Mouse (Mus musculus) MEL (cell line): ENCODE data around the gene Mlc1. TPM values are rescaled to one million over a fixed set of nuclear protein-coding genes. Genes with fewer than 3 reads are reported as not detected.

ENCODE experiments used
- DNase-seq: peaks from one replicate; pipeline ENCODE4 v3.0.0; 2011; ENCODE audit warnings: low read depth, low spot score
- H3K27ac ChIP-seq: 2 replicates; pipeline ENCODE4 v1.5.1; 2012; ENCODE audit warnings: low read depth, mild to moderate bottlenecking, control low read depth, low read length, moderate library complexity; ENCODE audit not compliant: control insufficient read depth
- H3K27me3 ChIP-seq, 2 experiments: fragments of 150-350 bp in 1 of 2; sonication (generic) in 1 of 2; 2 replicates each; pipeline ENCODE4 v1.6.1; 2012; ENCODE audit warnings: low read length in 2 of 2, mild to moderate bottlenecking in 2 of 2, improper control_type of control experiment in 1 of 2, moderate library complexity in 1 of 2; ENCODE audit not compliant: insufficient read depth in 2 of 2, control insufficient read depth in 1 of 2
- H3K36me3 ChIP-seq, 2 experiments: 2 replicates each; pipeline ENCODE4 v1.6.1; 2012 to 2014; ENCODE audit warnings: low read length in 2 of 2, improper control_type of control experiment in 1 of 2, inconsistent platforms in 1 of 2, mild to moderate bottlenecking in 1 of 2; ENCODE audit not compliant: insufficient read depth in 2 of 2, control insufficient read depth in 1 of 2
- H3K4me1 ChIP-seq, 2 experiments: fragments of 150-350 bp in 1 of 2; sonication (generic) in 1 of 2; 2 replicates each; pipeline ENCODE4 v1.6.1; 2012; ENCODE audit warnings: low read length in 2 of 2, improper control_type of control experiment in 1 of 2, mild to moderate bottlenecking in 1 of 2; ENCODE audit not compliant: insufficient read depth in 2 of 2, control insufficient read depth in 1 of 2
- H3K4me3 ChIP-seq, 2 experiments: fragments of 150-350 bp in 1 of 2; sonication (generic) in 1 of 2; 2 replicates each; pipeline ENCODE4 v1.5.1; 2012; ENCODE audit warnings: low read depth in 2 of 2, low read length in 2 of 2, mild to moderate bottlenecking in 2 of 2, moderate library complexity in 2 of 2, control low read depth in 1 of 2, improper control_type of control experiment in 1 of 2; ENCODE audit not compliant: control insufficient read depth in 1 of 2, insufficient read depth in 1 of 2
- H3K79me2 ChIP-seq: 2 replicates; pipeline ENCODE4 v1.6.1; 2012; ENCODE audit warnings: mild to moderate bottlenecking, low read length, moderate library complexity; ENCODE audit not compliant: control insufficient read depth, poor library complexity, insufficient read depth
- H3K9ac ChIP-seq: 2 replicates; pipeline ENCODE4 v1.6.1; 2012; ENCODE audit warnings: low read depth, mild to moderate bottlenecking, control low read depth, low read length, moderate library complexity; ENCODE audit not compliant: control insufficient read depth, poor library complexity, severe bottlenecking
- H3K9me3 ChIP-seq: fragments of 150-350 bp; sonication (generic); replicated peaks from 2 replicates; pipeline ENCODE4 v1.6.1; 2012; ENCODE audit warnings: mild to moderate bottlenecking, low read length, improper control_type of control experiment, moderate library complexity; ENCODE audit not compliant: insufficient read depth
- CTCF ChIP-seq, 3 experiments: IDR thresholded peaks in 2 of 3; conservative IDR thresholded peaks in 1 of 3; 2 replicates each; pipeline ENCODE4 v1.5.1; 2011 to 2012; ENCODE audit warnings: low read length in 3 of 3, low read depth in 2 of 3, mild to moderate bottlenecking in 2 of 3, improper control_type of control experiment in 1 of 3, inconsistent platforms in 1 of 3, mixed read lengths in 1 of 3, moderate library complexity in 1 of 3; ENCODE audit not compliant: control insufficient read depth in 1 of 3, insufficient read depth in 1 of 3, poor library complexity in 1 of 3, severe bottlenecking in 1 of 3
- E2F4 ChIP-seq: IDR thresholded peaks from 2 replicates; pipeline ENCODE4 v1.6.1; 2011; ENCODE audit warnings: low read depth, low read length, improper control_type of control experiment, borderline replicate concordance
- ELF1 ChIP-seq: IDR thresholded peaks from 2 replicates; pipeline ENCODE4 v1.6.1; 2014; ENCODE audit warnings: low read depth, mild to moderate bottlenecking, inconsistent platforms, low read length, improper control_type of control experiment, moderate library complexity
- EP300 ChIP-seq, 2 experiments: IDR thresholded peaks; 2 replicates each; pipeline ENCODE4 v1.6.1; 2011; ENCODE audit warnings: improper control_type of control experiment in 2 of 2, low read length in 2 of 2, low read depth in 1 of 2, mild to moderate bottlenecking in 1 of 2
- HCFC1 ChIP-seq: IDR thresholded peaks from 2 replicates; pipeline ENCODE4 v1.6.1; 2012; ENCODE audit warnings: low read depth, mild to moderate bottlenecking, inconsistent platforms, low read length, improper control_type of control experiment, moderate library complexity
- JUND ChIP-seq: IDR thresholded peaks from 2 replicates; pipeline ENCODE4 v1.6.1; 2011; ENCODE audit warnings: low read depth, mild to moderate bottlenecking, improper control_type of control experiment, low read length
- MAX ChIP-seq: IDR thresholded peaks from 2 replicates; pipeline ENCODE4 v1.6.1; 2011; ENCODE audit warnings: low read length, improper control_type of control experiment
- MAZ ChIP-seq: IDR thresholded peaks from 2 replicates; pipeline ENCODE4 v1.6.1; 2012; ENCODE audit warnings: low read depth, mild to moderate bottlenecking, inconsistent platforms, low read length, improper control_type of control experiment
- MEF2A ChIP-seq: IDR thresholded peaks from 2 replicates; pipeline ENCODE4 v1.6.1; 2014; ENCODE audit warnings: low read depth, mild to moderate bottlenecking, inconsistent platforms, low read length, improper control_type of control experiment; ENCODE audit not compliant: poor library complexity, insufficient replicate concordance, severe bottlenecking; ENCODE audit errors: extremely low read depth
- POLR2A ChIP-seq, 2 experiments: IDR thresholded peaks; 2 replicates each; pipeline ENCODE4 v1.6.1; 2011 to 2012; ENCODE audit warnings: low read length in 2 of 2, mild to moderate bottlenecking in 2 of 2, control low read depth in 1 of 2, improper control_type of control experiment in 1 of 2, low read depth in 1 of 2, moderate library complexity in 1 of 2; ENCODE audit not compliant: control insufficient read depth in 1 of 2, insufficient read depth in 1 of 2, poor library complexity in 1 of 2
- POLR2AphosphoS2 ChIP-seq: IDR thresholded peaks from 2 replicates; pipeline ENCODE4 v1.6.1; 2011; ENCODE audit warnings: low read length, improper control_type of control experiment
- POLR2AphosphoS5 ChIP-seq: IDR thresholded peaks from 2 replicates; pipeline ENCODE4 v1.6.1; 2012; ENCODE audit warnings: low read depth, borderline replicate concordance, mild to moderate bottlenecking, inconsistent platforms, low read length, moderate library complexity, mixed read lengths
- SMC3 ChIP-seq: IDR thresholded peaks from 2 replicates; pipeline ENCODE4 v1.6.1; 2011; ENCODE audit warnings: low read depth, low read length, improper control_type of control experiment
- TAL1 ChIP-seq: IDR thresholded peaks from 2 replicates; pipeline ENCODE4 v1.6.1; 2012; ENCODE audit warnings: mild to moderate bottlenecking, inconsistent platforms, low read length, moderate library complexity, mixed read lengths
- TCF12 ChIP-seq: IDR thresholded peaks from 2 replicates; pipeline ENCODE4 v1.6.1; 2014; ENCODE audit warnings: low read depth, mild to moderate bottlenecking, inconsistent platforms, low read length, improper control_type of control experiment, moderate library complexity
- UBTF ChIP-seq: IDR thresholded peaks from 2 replicates; pipeline ENCODE4 v1.6.1; 2012; ENCODE audit warnings: low read depth, mild to moderate bottlenecking, inconsistent platforms, low read length, improper control_type of control experiment, moderate library complexity, borderline replicate concordance; ENCODE audit not compliant: insufficient read depth
- USF2 ChIP-seq, 2 experiments: IDR thresholded peaks; 2 replicates each; pipeline ENCODE4 v1.6.1; 2011 to 2012; ENCODE audit warnings: improper control_type of control experiment in 2 of 2, low read length in 2 of 2, borderline replicate concordance in 1 of 2, inconsistent platforms in 1 of 2, low read depth in 1 of 2, mild to moderate bottlenecking in 1 of 2; ENCODE audit not compliant: insufficient read depth in 1 of 2
- ZC3H11A ChIP-seq: IDR thresholded peaks from 2 replicates; pipeline ENCODE4 v1.6.1; 2012; ENCODE audit warnings: low read depth, mild to moderate bottlenecking, inconsistent platforms, low read length, improper control_type of control experiment
- ZMIZ1 ChIP-seq: IDR thresholded peaks from 2 replicates; pipeline ENCODE4 v1.6.1; 2012; ENCODE audit warnings: low read depth, mild to moderate bottlenecking, inconsistent platforms, low read length, improper control_type of control experiment, moderate library complexity
- polyA plus RNA-seq, 2 experiments: library from polyadenylated mRNA; stranded (reverse) in 1 of 2; unstranded in 1 of 2; fragments of >175 nt in 1 of 2; fragments of >200 nt in 1 of 2; gene quantifications; 2 replicates each; pipeline versions ENCODE4 v1.2.1 to v1.2.4; 2012; ENCODE audit warnings: low replicate concordance in 2 of 2, low read depth in 1 of 2; ENCODE audit not compliant: insufficient read length in 2 of 2, insufficient read depth in 1 of 2, missing spikeins in 1 of 2
- total RNA-seq: library from RNA; depleted of rRNA; stranded (reverse); fragments of 300-350 nt; gene quantifications from 2 replicates; pipeline ENCODE4 v1.2.3, GENCODE M21; 2012

The Mlc1 gene
- total and polyA plus RNA-seq, 3 experiments, result not detected

DNA sequence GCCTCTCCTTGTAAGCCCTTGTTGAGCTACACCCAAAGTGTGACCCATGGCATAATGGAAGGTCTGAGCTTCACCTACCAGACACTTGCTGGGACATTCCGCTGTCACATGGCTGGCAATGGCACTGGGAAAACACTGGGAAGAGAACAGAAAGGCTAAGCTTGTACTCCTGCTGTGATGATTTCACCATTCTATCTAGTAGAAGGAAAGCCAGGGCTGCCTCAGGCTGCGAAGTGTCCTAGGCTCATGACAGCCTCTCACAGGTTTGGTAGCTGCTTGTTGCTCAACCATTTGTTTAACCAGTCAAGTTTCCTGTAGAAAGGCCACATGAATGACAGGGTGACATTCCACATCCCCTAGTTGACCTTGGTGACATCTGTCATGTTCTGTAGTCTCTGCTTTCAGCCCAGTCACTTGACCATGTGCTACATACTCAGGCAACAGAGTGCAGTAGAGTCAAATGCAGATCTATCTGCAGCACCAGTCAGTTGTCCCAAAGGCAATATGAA lies 14.7 kb downstream of the Mlc1 start:
- H3K9ac ChIP-seq, result no peak overlapping the region
- H3K79me2 ChIP-seq, result no peaks in the 10 kb centered on the region
- DNase-seq, result no peak
- no peaks in the 10 kb centered on the region for H3K9me3 ChIP-seq
- no peak overlapping the region for H3K4me3 ChIP-seq
- H3K4me1 ChIP-seq, result no peaks in the 10 kb centered on the region
- TF ChIP-seq UBTF, result no peak
- no peak for TF ChIP-seq USF2 (IDR thresholded peaks at IDR 0.05; ENCODE audit: borderline replicate concordance in 1 of 2, insufficient read depth in 1 of 2, low read depth in 1 of 2, low read length in 2 of 2)
- no peak for TF ChIP-seq POLR2AphosphoS2
- no peak for TF ChIP-seq MAX
- no peak for TF ChIP-seq MEF2A
- no peak for TF ChIP-seq MAZ
- H3K27me3 ChIP-seq, result peaks cover 5 to 7% of the 10 kb centered on the region in 2 experiments
- H3K27ac ChIP-seq, result no peak overlapping the region
- H3K36me3 ChIP-seq, result no peaks in the 10 kb centered on the region

DNA sequence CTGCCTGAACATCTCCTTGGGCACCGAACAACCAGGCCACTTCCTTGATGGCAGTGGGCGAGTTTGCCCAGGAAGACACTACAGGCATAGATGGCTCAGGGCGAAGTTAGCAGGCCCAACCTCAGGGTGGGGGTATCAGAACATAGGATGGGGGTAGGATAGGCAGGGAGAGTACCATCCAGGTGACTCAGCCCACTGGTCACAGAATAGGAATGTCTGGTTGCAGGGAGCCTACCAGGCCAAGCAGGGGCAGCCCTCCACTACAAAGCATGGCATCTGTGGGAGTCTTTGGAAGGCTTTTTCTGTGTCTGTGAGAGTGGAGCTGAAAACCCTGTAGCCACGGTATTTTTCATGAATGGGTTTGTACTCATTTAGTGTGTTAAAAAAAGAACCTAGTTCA lies 21.3 kb downstream of the Mlc1 start:
- DNase-seq, result no peak
- TF ChIP-seq SMC3 (no peak), E2F4 (no peak), HCFC1 (no peak), POLR2AphosphoS5 (no peak), POLR2A (IDR thresholded peaks at IDR 0.05; ENCODE audit: control insufficient read depth in 1 of 2, insufficient read depth in 1 of 2, low read depth in 1 of 2, low read length in 2 of 2, poor library complexity in 1 of 2) (no peak), TAL1 (no peak), JUND (no peak), EP300 (IDR thresholded peaks at IDR 0.05; ENCODE audit: low read depth in 1 of 2, low read length in 2 of 2) (no peak), CTCF (IDR thresholded peaks at IDR 0.05 in 2 of 3, conservative IDR thresholded peaks at IDR 0.05 in 1 of 3; ENCODE audit: control insufficient read depth in 1 of 3, insufficient read depth in 1 of 3, low read depth in 2 of 3, low read length in 3 of 3, poor library complexity in 1 of 3, severe bottlenecking in 1 of 3) (no peak), TCF12 (no peak)
- H3K79me2 ChIP-seq, result no peaks in the 10 kb centered on the region
- H3K4me1 ChIP-seq, result no peaks in the 10 kb centered on the region
- no peak overlapping the region for H3K27ac ChIP-seq
- no peaks in the 10 kb centered on the region for H3K36me3 ChIP-seq
- no peaks in the 10 kb centered on the region for H3K9me3 ChIP-seq
- H3K27me3 ChIP-seq, result peaks cover 11 to 17% of the 10 kb centered on the region in 2 experiments
- no peak overlapping the region for H3K9ac ChIP-seq
- no peak overlapping the region for H3K4me3 ChIP-seq

DNA sequence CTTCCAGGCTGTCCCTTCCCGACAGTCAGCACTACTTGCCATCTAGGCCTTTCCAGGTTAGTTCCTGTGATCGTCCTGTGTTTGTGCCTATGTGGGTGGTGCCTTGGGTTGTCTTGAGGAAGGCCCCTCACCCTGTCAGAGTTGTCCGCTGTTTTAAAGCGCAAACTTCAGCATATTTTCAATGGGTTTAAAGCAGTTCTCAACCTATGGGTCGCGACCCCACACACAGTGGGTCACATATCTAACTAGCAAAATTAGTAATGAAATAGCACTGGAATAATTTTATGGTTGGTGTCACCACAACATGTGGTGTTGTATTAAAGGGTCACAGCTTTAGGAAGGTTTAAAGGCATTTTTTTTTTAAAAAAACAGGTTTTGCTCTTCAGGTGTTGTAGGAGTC lies 23.5 kb downstream of the Mlc1 start:
- H3K27ac ChIP-seq, result no peak overlapping the region

More for the DNA sequence above, 23.5 kb downstream of the Mlc1 start:
- no peak overlapping the region for H3K9ac ChIP-seq
- no peak for TF ChIP-seq ZMIZ1
- TF ChIP-seq ZC3H11A, result no peak
- TF ChIP-seq ELF1, result no peak
- no peak for DNase-seq
- H3K79me2 ChIP-seq, result no peaks in the 10 kb centered on the region
- H3K4me3 ChIP-seq, result no peak overlapping the region
- H3K36me3 ChIP-seq, result no peaks in the 10 kb centered on the region
- no peaks in the 10 kb centered on the region for H3K9me3 ChIP-seq
- H3K27me3 ChIP-seq, result peaks cover 11 to 18% of the 10 kb centered on the region in 2 experiments
- no peaks in the 10 kb centered on the region for H3K4me1 ChIP-seq
